Mouse (Mus musculus): ENCODE data around the gene Fxyd7. TPM values are rescaled to one million over a fixed set of nuclear protein-coding genes. Genes with fewer than 3 reads are reported as not detected.

Gene Fxyd7
- polyA plus RNA-seq, 1 experiment = not detected

DNA sequence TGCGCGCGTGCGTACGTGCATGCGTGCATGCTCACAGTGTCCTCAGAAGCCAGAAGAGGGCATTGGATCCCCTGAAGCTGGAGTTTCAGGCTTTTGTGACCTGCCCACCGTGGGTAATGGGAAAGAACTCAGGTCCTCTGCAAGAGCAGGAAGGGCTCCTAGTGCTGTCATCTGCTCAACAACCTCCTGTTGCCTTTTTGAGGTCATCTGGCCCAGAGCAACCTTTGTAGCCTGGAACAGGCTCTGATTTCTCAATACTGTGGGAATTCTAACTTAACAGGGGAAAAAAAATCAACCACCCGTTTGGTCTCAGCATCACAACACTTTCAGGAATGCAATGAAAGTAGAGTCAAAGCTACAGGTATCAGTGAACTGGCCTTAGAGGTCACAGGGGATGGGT lies 28.4 kb upstream of the Fxyd7 start:
- Histone ChIP-seq H3K4me3 (ENCODE audit: insufficient read depth, low read depth, low read length) (no peak overlapping the region), H3K27ac (ENCODE audit: insufficient read depth, low read depth, low read length) (no peak overlapping the region), H3K4me1 (ENCODE audit: control insufficient read depth, insufficient read depth, low read length) (peaks cover 9% of the 10 kb centered on the region)
- 92% methylated on average over 8 of the region's 8 CpGs for WGBS
- TF ChIP-seq CTCF (IDR thresholded peaks at IDR 0.05; ENCODE audit: insufficient read depth, low read depth, low read length) = no peak
- no peak for TF ChIP-seq POLR2A (IDR thresholded peaks at IDR 0.05; ENCODE audit: insufficient read depth, low read depth, low read length)

DNA sequence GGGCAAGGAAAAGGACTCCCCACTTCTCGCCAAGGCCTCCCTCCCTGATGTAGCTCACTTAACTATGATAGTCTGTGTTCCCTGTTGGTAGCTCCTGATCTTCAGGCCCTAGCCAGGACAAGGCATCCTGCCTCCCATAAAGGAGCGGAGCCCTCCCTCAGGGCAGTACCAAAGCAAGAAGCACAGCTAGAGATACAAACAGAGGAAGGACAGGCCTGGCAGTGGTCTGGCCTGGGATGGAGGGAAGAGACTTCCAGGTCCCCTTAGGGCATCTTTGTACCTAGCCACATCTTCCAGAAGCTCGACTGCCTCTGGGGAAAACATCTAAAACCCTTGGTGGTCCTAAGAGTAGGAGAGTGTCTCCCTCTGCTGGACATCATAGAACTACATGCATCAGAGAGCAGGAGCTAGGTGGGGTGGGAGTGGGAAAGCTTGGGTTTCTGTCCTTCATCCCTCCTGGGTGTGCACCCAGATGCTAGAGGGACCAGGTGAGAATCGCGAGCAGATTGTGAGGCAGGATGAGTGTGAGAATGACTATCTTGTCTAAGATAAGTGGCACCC lies 26.7 kb upstream of the Fxyd7 start:
- 39% methylated on average over 5 of the region's 5 CpGs for WGBS
- Histone ChIP-seq H3K4me3 (ENCODE audit: insufficient read depth, low read depth, low read length) (no peak overlapping the region), H3K27ac (ENCODE audit: insufficient read depth, low read depth, low read length) (peak overlapping the region; percentile 43), H3K4me1 (ENCODE audit: control insufficient read depth, insufficient read depth, low read length) (peaks cover 7% of the 10 kb centered on the region)
- TF ChIP-seq CTCF (IDR thresholded peaks at IDR 0.05; ENCODE audit: insufficient read depth, low read depth, low read length) (peak; percentile 29; the same call in 1 of the 2 replicates), POLR2A (IDR thresholded peaks at IDR 0.05; ENCODE audit: insufficient read depth, low read depth, low read length) (no peak)

DNA sequence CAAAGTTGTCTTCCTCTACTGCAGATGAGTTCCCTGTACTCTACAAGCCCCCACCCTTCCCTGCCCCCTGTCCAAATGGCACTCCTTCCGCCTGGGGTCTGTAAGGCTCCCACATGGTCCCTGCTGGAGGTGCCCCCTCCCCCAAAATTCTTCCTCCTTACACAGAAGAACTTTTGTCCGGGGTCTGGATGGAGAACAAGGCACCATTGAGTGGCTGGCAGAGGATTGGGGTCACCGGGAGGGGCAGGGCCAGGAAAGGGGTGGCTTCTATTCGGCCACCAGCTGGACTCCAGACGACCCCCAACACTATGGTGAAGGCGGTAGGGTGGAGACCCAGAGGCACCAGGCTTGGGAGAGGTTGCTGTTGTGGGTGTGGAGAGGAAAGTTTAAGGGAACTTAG lies 26.2 kb upstream of the Fxyd7 start:
- Histone ChIP-seq H3K27ac (ENCODE audit: insufficient read depth, low read depth, low read length) (peak overlapping the region; percentile 43; the same call in 1 of the 2 replicates), H3K4me3 (ENCODE audit: insufficient read depth, low read depth, low read length) (no peak overlapping the region), H3K4me1 (ENCODE audit: control insufficient read depth, insufficient read depth, low read length) (peaks cover 4% of the 10 kb centered on the region; the same call in 1 of the 2 replicates)
- 24% methylated on average over 6 of the region's 6 CpGs for WGBS
- no peak for TF ChIP-seq CTCF (IDR thresholded peaks at IDR 0.05; ENCODE audit: insufficient read depth, low read depth, low read length)

DNA sequence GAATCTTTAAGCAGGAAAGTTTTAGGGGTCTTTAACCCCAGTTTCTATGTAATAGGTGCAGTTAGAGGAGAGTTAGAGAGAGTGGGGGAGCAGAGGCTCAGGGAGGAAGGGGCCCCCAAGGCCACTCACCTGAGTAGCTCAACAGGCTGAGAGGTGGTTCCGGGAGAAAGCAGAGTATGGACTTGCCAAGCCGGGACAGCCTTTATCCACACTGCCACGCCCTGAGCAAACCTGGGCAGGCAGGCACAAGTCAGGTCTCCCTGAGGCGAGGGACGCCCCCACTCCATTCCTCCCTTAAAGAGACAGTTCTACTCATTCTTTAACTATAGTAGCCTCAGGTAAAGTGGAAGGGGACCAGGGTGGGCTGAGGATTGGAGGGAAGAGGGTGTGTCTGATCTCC lies 25.2 kb upstream of the Fxyd7 start, which contains the start of gene Fxyd3:
Gene Fxyd3, minus strand, starts transcription at position 213 of the 400 bp plus-strand sequence.
- TF ChIP-seq CTCF (IDR thresholded peaks at IDR 0.05; ENCODE audit: insufficient read depth, low read depth, low read length) (no peak), POLR2A (IDR thresholded peaks at IDR 0.05; ENCODE audit: insufficient read depth, low read depth, low read length) (no peak)
- Histone ChIP-seq H3K27ac (ENCODE audit: insufficient read depth, low read depth, low read length) (peak within 1 kb of the TSS; percentile 71), H3K4me1 (ENCODE audit: control insufficient read depth, insufficient read depth, low read length) (peaks cover 4% of the 10 kb centered on the region; the same call in 1 of the 2 replicates), H3K4me3 (ENCODE audit: insufficient read depth, low read depth, low read length) (no peak within 1 kb of the TSS)
- 81% methylated on average over 5 of the region's 5 CpGs for WGBS

DNA sequence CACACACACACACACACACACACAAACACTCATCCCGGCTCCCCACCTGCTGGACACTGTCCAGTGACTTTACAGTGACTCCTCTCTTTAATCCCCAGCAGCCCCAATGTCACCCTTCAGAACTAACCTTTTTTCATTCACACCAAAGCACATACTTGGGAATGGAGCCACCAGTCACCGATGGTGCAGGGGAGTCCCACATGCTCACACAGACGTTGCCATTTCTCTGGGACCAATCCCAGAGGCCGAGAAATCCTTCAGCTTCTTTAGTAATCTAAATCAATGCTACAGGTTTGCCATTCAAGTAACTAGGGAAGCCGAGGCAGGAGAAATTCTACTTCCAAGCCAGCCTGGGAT lies 23.4 kb upstream of the Fxyd7 start:
- no peak for TF ChIP-seq POLR2A (IDR thresholded peaks at IDR 0.05; ENCODE audit: insufficient read depth, low read depth, low read length)
- TF ChIP-seq CTCF (IDR thresholded peaks at IDR 0.05; ENCODE audit: insufficient read depth, low read depth, low read length) = no peak
- peaks cover 4% of the 10 kb centered on the region; the same call in 1 of the 2 replicates for H3K4me1 ChIP-seq (ENCODE audit: control insufficient read depth, insufficient read depth, low read length)
- no peak overlapping the region for H3K27ac ChIP-seq (ENCODE audit: insufficient read depth, low read depth, low read length)
- 73% methylated on average over 5 of the region's 5 CpGs for WGBS
- H3K4me3 ChIP-seq (ENCODE audit: insufficient read depth, low read depth, low read length) = no peak overlapping the region

DNA sequence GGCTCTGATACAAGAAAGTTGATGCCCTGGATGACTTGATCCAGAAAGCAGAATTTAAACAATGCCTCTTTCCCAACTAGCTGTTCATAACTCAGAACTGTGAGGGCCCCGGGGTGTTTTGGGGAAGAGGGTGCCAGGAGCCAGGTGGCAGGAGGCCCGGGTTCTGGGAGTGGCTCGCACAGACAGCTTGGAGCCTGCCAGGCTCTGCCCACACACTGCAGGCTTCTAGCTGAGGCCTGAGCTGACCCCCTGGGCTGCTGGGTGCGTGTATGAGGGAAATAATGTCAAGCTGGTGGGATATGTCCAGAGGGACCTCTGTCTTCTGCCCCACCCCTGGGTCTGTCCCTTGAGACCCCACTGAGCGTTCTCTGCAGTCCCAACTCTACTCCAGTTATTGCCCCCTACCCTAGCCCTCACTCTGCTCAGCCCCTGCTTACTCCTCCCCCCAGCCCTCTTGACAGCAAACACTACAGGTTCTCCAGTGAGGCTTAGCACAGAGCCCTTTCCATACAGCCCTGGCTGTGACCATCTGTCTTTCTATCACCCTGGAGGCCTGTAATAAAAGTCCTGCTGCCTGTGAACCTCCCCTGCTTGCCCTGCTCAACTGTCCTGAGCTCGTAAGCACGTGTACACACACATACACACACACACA lies 22.9 kb upstream of the Fxyd7 start:
- TF ChIP-seq POLR2A (IDR thresholded peaks at IDR 0.05; ENCODE audit: insufficient read depth, low read depth, low read length) = no peak
- no peak for TF ChIP-seq CTCF (IDR thresholded peaks at IDR 0.05; ENCODE audit: insufficient read depth, low read depth, low read length)
- Histone ChIP-seq H3K27ac (ENCODE audit: insufficient read depth, low read depth, low read length) (no peak overlapping the region), H3K4me3 (ENCODE audit: insufficient read depth, low read depth, low read length) (no peak overlapping the region), H3K4me1 (ENCODE audit: control insufficient read depth, insufficient read depth, low read length) (peaks cover 4% of the 10 kb centered on the region; the same call in 1 of the 2 replicates)
- 58% methylated on average over 7 of the region's 7 CpGs for WGBS

DNA sequence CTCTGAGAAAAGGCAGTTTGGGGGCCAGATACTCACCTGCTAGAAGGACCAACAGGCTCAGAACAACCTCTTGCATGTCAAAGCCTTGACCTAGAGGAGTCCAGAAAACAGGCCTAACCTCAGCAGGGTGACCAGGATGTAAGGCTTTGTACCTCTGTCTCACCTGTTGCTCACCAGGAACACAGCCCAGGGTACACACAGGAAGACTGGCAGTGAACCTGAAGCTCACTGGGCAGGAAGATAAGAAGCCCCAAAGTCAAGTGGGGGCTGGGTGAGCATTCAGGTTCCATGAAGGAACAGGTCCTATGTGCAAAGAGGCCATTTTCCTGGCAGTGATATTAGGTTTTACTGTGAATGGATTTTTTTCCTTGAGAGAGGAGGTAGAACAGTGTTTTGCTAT lies 22.3 kb upstream of the Fxyd7 start:
- Histone ChIP-seq H3K27ac (ENCODE audit: insufficient read depth, low read depth, low read length) (no peak overlapping the region), H3K4me1 (ENCODE audit: control insufficient read depth, insufficient read depth, low read length) (peaks cover 4% of the 10 kb centered on the region; the same call in 1 of the 2 replicates), H3K4me3 (ENCODE audit: insufficient read depth, low read depth, low read length) (no peak overlapping the region)
- TF ChIP-seq CTCF (IDR thresholded peaks at IDR 0.05; ENCODE audit: insufficient read depth, low read depth, low read length) (no peak), POLR2A (IDR thresholded peaks at IDR 0.05; ENCODE audit: insufficient read depth, low read depth, low read length) (no peak)

DNA sequence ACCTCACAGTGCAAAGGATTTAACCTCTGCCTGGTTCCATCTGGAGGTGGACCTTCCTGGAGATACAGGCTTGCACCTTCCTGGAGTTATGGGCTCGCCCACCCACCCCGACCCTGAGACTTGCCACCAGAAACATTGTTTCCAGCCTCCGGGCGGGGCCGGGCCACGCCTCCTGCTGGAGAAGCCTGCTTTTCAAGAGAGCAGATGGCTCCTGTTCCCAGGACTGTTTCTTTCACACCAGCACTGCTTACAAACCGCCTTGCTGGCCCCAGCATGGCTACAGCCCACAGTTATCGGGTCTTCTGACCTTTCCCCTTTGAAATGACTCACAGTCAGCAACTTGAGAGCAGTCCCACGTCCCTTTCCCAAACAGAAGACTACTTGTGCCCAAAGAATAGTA lies 21.1 kb upstream of the Fxyd7 start:
- WGBS = 75% methylated on average over 9 of the region's 9 CpGs
- no peak for TF ChIP-seq CTCF (IDR thresholded peaks at IDR 0.05; ENCODE audit: insufficient read depth, low read depth, low read length)
- TF ChIP-seq POLR2A (IDR thresholded peaks at IDR 0.05; ENCODE audit: insufficient read depth, low read depth, low read length) = no peak
- Histone ChIP-seq H3K4me3 (ENCODE audit: insufficient read depth, low read depth, low read length) (no peak overlapping the region), H3K4me1 (ENCODE audit: control insufficient read depth, insufficient read depth, low read length) (0 out of 2 replicates have a peak, but pooled peaks cover 4% of the 10 kb centered on the region), H3K27ac (ENCODE audit: insufficient read depth, low read depth, low read length) (no peak overlapping the region)

DNA sequence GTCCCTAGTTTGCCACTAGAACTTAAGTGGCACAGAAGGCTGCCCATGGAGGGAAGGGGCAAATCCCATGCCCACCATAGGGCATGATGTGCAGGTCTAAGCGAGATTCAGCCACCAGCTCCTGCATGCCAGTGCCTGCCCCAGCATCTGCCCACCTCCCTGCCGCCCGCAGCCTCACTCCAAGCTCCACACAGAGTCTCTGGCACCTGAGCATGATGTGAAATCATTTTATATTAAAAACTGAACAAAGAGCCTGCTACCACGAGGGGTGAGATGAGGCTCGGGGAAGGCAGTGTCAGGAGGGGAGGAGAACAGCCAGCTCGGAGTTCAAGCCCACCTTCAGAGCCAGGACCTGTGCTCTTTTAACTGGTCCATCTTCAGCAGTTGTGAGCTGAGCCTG lies 19.1 kb upstream of the Fxyd7 start:
- Histone ChIP-seq H3K4me3 (ENCODE audit: insufficient read depth, low read depth, low read length) (no peak overlapping the region), H3K4me1 (ENCODE audit: control insufficient read depth, insufficient read depth, low read length) (0 out of 2 replicates have a peak, but pooled peaks cover 4% of the 10 kb centered on the region), H3K27ac (ENCODE audit: insufficient read depth, low read depth, low read length) (no peak overlapping the region)
- TF ChIP-seq CTCF (IDR thresholded peaks at IDR 0.05; ENCODE audit: insufficient read depth, low read depth, low read length) (no peak), POLR2A (IDR thresholded peaks at IDR 0.05; ENCODE audit: insufficient read depth, low read depth, low read length) (no peak)
- WGBS = 83% methylated on average over 6 of the region's 6 CpGs
